Mouse (Mus musculus): ENCODE measurements around the gene Galnt15. TPM values are rescaled to one million over a fixed set of nuclear protein-coding genes. Genes with fewer than 3 reads are reported as not detected.

Gene Galnt15
- total RNA-seq, 4 experiments from 2014 or later, result 1.8 to 5.7 (median 3.8) TPM

GRCm38 (mm10) chr14:32032522-32032921 lies 3.7 kb downstream of the Galnt15 start:
- DNase-seq (ENCODE audit: low spot score in 2 of 2), result peak; percentile 43 to 72

GRCm38 (mm10) chr14:32036482-32036881 lies 7.7 kb downstream of the Galnt15 start:
- DNase-seq (ENCODE audit: low spot score in 2 of 2), result no peak

- no peak for DNase-seq (ENCODE audit: low spot score in 2 of 2)
These were observed 9.0 kb downstream of the Galnt15 start for GRCm38 (mm10) chr14:32037661-32038252.

- DNase-seq (ENCODE audit: low spot score in 2 of 2), result no peak
These were observed 13.3 kb downstream of the Galnt15 start for GRCm38 (mm10) chr14:32042108-32042507.

- DNase-seq (ENCODE audit: low spot score in 2 of 2), result no peak
These were observed 17.6 kb downstream of the Galnt15 start for GRCm38 (mm10) chr14:32046357-32046756.

- DNase-seq (ENCODE audit: low spot score in 2 of 2), result no peak
These were observed 21.4 kb downstream of the Galnt15 start for GRCm38 (mm10) chr14:32050171-32050570.

GRCm38 (mm10) chr14:32053895-32054294 lies 25.1 kb downstream of the Galnt15 start:
- DNase-seq (ENCODE audit: low spot score in 2 of 2), result no peak

GRCm38 (mm10) chr14:32054788-32055187 lies 26.0 kb downstream of the Galnt15 start:
- no peak for DNase-seq (ENCODE audit: low spot score in 2 of 2)

- no peak for DNase-seq (ENCODE audit: low spot score in 2 of 2)
These were observed 27.0 kb downstream of the Galnt15 start for GRCm38 (mm10) chr14:32055781-32056180.

- DNase-seq (ENCODE audit: low spot score in 2 of 2), result no peak
These were observed 27.9 kb downstream of the Galnt15 start for GRCm38 (mm10) chr14:32056675-32057074.

GRCm38 (mm10) chr14:32057664-32058063 lies 28.9 kb downstream of the Galnt15 start:
- no peak for DNase-seq (ENCODE audit: low spot score in 2 of 2)

GRCm38 (mm10) chr14:32061398-32061797 lies 32.6 kb downstream of the Galnt15 start:
- DNase-seq (ENCODE audit: low spot score in 2 of 2), result no peak

GRCm38 (mm10) chr14:32072807-32073206 lies 44.0 kb downstream of the Galnt15 start:
- DNase-seq (ENCODE audit: low spot score in 2 of 2), result no peak

GRCm38 (mm10) chr14:32073211-32073685 lies 44.5 kb downstream of the Galnt15 start:
- DNase-seq (ENCODE audit: low spot score in 2 of 2), result peak; percentile 65 to 67

- DNase-seq (ENCODE audit: low spot score in 2 of 2), result no peak
These were observed 45.1 kb downstream of the Galnt15 start for GRCm38 (mm10) chr14:32073901-32074300.

GRCm38 (mm10) chr14:32076896-32077575 lies 48.2 kb downstream of the Galnt15 start:
- DNase-seq (ENCODE audit: low spot score in 2 of 2), result peak in 1 of 2 experiments; percentile 50

- DNase-seq (ENCODE audit: low spot score in 2 of 2), result no peak
These were observed 52.2 kb downstream of the Galnt15 start for GRCm38 (mm10) chr14:32081026-32081425.

- DNase-seq (ENCODE audit: low spot score in 2 of 2), result no peak
These were observed 54.1 kb downstream of the Galnt15 start for GRCm38 (mm10) chr14:32082891-32083290.

- DNase-seq (ENCODE audit: low spot score in 2 of 2), result no peak
These were observed 54.7 kb downstream of the Galnt15 start for GRCm38 (mm10) chr14:32083466-32083865.

GRCm38 (mm10) chr14:32084761-32085485 lies 56.1 kb downstream of the Galnt15 start, which contains the start of gene Oxnad1:
TSS of gene Oxnad1 (plus strand) at chr14:32085374.
- DNase-seq (ENCODE audit: low spot score in 2 of 2), result no peak

GRCm38 (mm10) chr14:32085486-32086201 lies 56.9 kb downstream of the Galnt15 start, which contains the start of gene Dph3:
TSS of gene Dph3 (minus strand) at chr14:32085729.
- peak; percentile 98 to 100 for DNase-seq (ENCODE audit: low spot score in 2 of 2)

All from layer of hippocampus, adult 8-10 months (tissue).